Mouse (Mus musculus): ENCODE measurements around the gene Ptpdc1. TPM values are rescaled to one million over a fixed set of nuclear protein-coding genes. Genes with fewer than 3 reads are reported as not detected.

The Ptpdc1 gene
- polyA plus RNA-seq, 1 experiment from 2014 or later, result 16.2 TPM

DNA sequence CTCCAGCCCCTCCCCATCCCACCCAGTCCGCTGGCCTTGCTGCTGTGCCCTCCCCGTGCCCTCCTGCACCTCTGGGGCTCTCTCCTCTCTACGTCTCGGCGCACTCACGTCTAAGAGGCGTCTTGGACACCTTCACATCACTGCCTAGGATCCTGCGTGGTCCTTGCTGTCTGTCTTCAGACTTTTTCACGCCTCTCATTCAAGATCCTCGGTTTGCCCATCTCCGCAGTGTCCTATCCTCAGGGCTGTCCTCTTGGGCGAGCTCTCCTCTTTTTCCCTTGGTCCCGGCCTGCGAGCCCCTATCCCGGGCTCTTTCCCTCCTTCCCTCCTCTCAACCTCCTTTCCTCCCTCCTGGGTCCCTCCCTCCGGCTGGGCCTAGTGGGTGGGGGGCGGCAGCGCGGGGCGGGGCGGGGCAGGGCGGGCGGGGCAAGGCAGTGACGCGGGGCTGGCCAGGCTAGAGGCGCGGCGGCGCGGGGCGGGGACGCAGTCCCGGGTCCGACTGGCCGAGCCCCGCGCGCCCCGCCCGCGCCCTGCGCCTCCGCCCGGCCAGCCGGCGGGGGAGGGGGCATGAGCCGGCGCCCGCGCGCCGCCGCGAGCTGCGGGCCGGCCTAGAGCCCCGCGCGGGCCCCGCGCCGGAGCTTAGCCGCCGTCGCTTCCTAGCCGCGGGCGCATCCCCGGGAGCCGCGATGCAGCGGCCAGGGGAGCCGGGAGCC is 37.1 kb upstream of the Ptpdc1 start, which contains the start of gene Barx1:
Barx1 (plus strand) TSS at position 568 of the 713 bp plus-strand sequence.
- no peaks in the 10 kb centered on the region for H3K36me3 ChIP-seq
- peak within 1 kb of the TSS; percentile 35 for H3K4me3 ChIP-seq
- WGBS, result 1% methylated on average over 53 of the region's 73 CpGs
- no peak for ATAC-seq (ENCODE audit: low read depth)
- peaks cover 100% of the 10 kb centered on the region for H3K27me3 ChIP-seq
- H3K9ac ChIP-seq, result peak within 1 kb of the TSS; percentile 56
- no peaks in the 10 kb centered on the region for H3K9me3 ChIP-seq
- no peak within 1 kb of the TSS for H3K27ac ChIP-seq (replicated peaks)
- peaks cover 27% of the 10 kb centered on the region for H3K4me1 ChIP-seq (replicated peaks)
- peak within 1 kb of the TSS; percentile 55 for H3K4me2 ChIP-seq

GRCm38 (mm10) chr13:48661561-48661960 is 36.1 kb upstream of the Ptpdc1 start:
- ATAC-seq (ENCODE audit: low read depth), result no peak
- Histone ChIP-seq H3K9ac (no peak overlapping the region), H3K36me3 (no peaks in the 10 kb centered on the region), H3K4me1 (replicated peaks) (peaks cover 27% of the 10 kb centered on the region), H3K4me3 (no peak overlapping the region), H3K9me3 (no peaks in the 10 kb centered on the region), H3K27ac (replicated peaks) (no peak overlapping the region), H3K27me3 (peaks cover 100% of the 10 kb centered on the region), H3K4me2 (no peak overlapping the region)
- 5% methylated on average over 1 of the region's 1 CpGs for WGBS

DNA sequence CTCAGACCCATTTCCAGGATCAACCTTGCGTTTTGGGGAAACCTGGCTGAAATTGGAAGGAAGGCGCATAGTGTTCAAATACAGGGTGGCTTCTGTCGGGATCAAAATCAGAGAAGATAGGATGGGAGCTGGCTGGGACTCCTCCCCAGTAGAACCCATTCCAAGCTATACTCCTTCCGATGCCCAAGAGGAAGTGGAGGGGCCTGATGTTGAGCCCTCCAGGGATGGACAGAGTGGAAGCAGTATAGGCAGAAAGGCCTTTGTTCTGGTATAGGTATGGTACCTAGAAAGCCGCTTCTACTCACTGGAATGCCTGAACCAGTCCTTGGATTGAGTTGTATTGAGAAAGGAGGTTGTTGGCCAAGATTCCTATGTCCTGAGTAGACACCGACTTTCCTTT is 35.3 kb upstream of the Ptpdc1 start:
- Histone ChIP-seq H3K4me2 (no peak overlapping the region), H3K36me3 (no peaks in the 10 kb centered on the region), H3K4me1 (replicated peaks) (peaks cover 24% of the 10 kb centered on the region), H3K9me3 (no peaks in the 10 kb centered on the region), H3K27me3 (peaks cover 100% of the 10 kb centered on the region), H3K27ac (replicated peaks) (no peak overlapping the region), H3K4me3 (no peak overlapping the region), H3K9ac (no peak overlapping the region)
- no peak for ATAC-seq (ENCODE audit: low read depth)
- WGBS, result 9% methylated on average over 6 of the region's 6 CpGs

GRCm38 (mm10) chr13:48660221-48660734 is 34.8 kb upstream of the Ptpdc1 start:
- H3K27me3 ChIP-seq, result peaks cover 98% of the 10 kb centered on the region
- no peaks in the 10 kb centered on the region for H3K9me3 ChIP-seq
- H3K4me1 ChIP-seq (replicated peaks), result peaks cover 22% of the 10 kb centered on the region
- WGBS, result 2% methylated on average over 11 of the region's 11 CpGs
- H3K27ac ChIP-seq (replicated peaks), result no peak overlapping the region
- H3K36me3 ChIP-seq, result no peaks in the 10 kb centered on the region
- no peak overlapping the region for H3K4me2 ChIP-seq
- ATAC-seq (ENCODE audit: low read depth), result no peak
- no peak overlapping the region for H3K4me3 ChIP-seq
- no peak overlapping the region for H3K9ac ChIP-seq

DNA sequence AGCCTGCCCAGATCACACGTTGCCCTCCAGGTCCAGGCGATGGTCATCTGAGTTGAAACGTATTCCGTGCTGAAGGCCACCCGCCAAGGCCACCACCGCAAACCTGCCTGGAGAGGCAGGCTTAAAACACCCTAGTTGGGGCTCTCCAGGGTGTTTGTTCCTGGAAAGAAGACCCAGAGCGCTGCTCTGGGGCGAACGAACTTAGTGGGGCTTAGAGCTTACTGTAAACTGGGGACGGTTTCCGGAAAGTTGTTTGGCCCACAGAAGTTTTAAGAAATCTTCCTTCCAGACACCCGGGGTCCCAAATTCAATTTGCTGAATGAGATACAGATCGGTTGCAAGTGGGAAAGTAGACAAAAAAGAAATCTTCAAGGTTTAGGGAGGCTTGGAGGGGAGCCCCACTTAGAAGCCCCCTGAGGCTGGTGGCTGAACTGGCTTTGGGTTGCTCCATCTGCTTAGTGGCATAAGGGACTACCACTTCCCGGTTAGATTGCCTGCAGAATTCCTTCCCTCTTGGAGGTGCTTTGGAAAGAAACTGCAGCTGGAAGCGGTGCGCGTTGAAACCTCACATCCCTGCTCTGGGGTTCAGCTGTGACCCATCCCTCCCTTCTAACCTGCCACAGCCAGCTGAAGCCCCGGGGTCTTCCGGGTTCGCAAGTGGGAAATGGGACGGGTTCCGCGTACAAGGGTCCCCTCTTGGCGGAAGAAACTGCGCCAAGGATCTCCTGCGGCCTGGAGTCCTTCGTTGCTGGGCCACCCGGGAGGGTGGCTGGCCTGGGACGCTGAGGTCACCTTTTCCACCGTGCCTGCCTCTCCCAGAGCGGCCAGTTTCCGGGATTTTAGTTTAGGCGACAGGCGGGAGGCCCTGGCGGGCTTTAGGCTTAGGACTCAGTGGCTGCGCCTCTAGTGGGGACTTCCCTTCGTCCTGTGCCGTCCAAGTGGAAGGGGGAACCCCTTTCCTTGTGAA is 34.1 kb upstream of the Ptpdc1 start:
- H3K27ac ChIP-seq (replicated peaks), result no peak overlapping the region
- no peak for ATAC-seq (ENCODE audit: low read depth)
- H3K4me1 ChIP-seq (replicated peaks), result peaks cover 16% of the 10 kb centered on the region
- 1% methylated on average over 38 of the region's 38 CpGs for WGBS
- peak overlapping the region; percentile 14; the same call in 1 of the 2 replicates for H3K4me2 ChIP-seq
- no peaks in the 10 kb centered on the region for H3K36me3 ChIP-seq
- H3K9me3 ChIP-seq, result no peaks in the 10 kb centered on the region
- peaks cover 98% of the 10 kb centered on the region for H3K27me3 ChIP-seq
- no peak overlapping the region; the same call in 1 of the 2 replicates for H3K4me3 ChIP-seq
- H3K9ac ChIP-seq, result no peak overlapping the region

- WGBS, result under 1% methylated on average over 33 of the region's 33 CpGs
- no peak overlapping the region for H3K27ac ChIP-seq (replicated peaks)
- peaks cover 16% of the 10 kb centered on the region for H3K4me1 ChIP-seq (replicated peaks)
- no peak overlapping the region for H3K4me3 ChIP-seq
- no peaks in the 10 kb centered on the region for H3K36me3 ChIP-seq
- no peaks in the 10 kb centered on the region for H3K9me3 ChIP-seq
- no peak for ATAC-seq (ENCODE audit: low read depth)
- H3K9ac ChIP-seq, result no peak overlapping the region
- H3K27me3 ChIP-seq, result peaks cover 96% of the 10 kb centered on the region
- no peak overlapping the region for H3K4me2 ChIP-seq
Measured at GRCm38 (mm10) chr13:48658588-48659253, 33.3 kb upstream of the Ptpdc1 start.

GRCm38 (mm10) chr13:48657791-48658190 is 32.3 kb upstream of the Ptpdc1 start:
- ATAC-seq (ENCODE audit: low read depth), result no peak
- H3K9ac ChIP-seq, result no peak overlapping the region
- no peak overlapping the region for H3K4me3 ChIP-seq
- no peak overlapping the region for H3K27ac ChIP-seq (replicated peaks)
- under 1% methylated on average over 9 of the region's 9 CpGs for WGBS
- no peaks in the 10 kb centered on the region for H3K9me3 ChIP-seq
- H3K27me3 ChIP-seq, result peaks cover 96% of the 10 kb centered on the region
- H3K4me1 ChIP-seq (replicated peaks), result peaks cover 10% of the 10 kb centered on the region
- no peak overlapping the region for H3K4me2 ChIP-seq
- H3K36me3 ChIP-seq, result no peaks in the 10 kb centered on the region

GRCm38 (mm10) chr13:48655637-48656036 is 30.2 kb upstream of the Ptpdc1 start:
- 4% methylated on average over 8 of the region's 8 CpGs for WGBS
- no peaks in the 10 kb centered on the region for H3K36me3 ChIP-seq
- no peaks in the 10 kb centered on the region for H3K9me3 ChIP-seq
- H3K4me3 ChIP-seq, result no peak overlapping the region
- peak; percentile 67 for ATAC-seq (ENCODE audit: low read depth)
- H3K27ac ChIP-seq (replicated peaks), result no peak overlapping the region
- H3K27me3 ChIP-seq, result peaks cover 83% of the 10 kb centered on the region
- H3K9ac ChIP-seq, result no peak overlapping the region
- H3K4me2 ChIP-seq, result no peak overlapping the region
- peaks cover 6% of the 10 kb centered on the region; the same call in 1 of the 2 replicates for H3K4me1 ChIP-seq (replicated peaks)

DNA sequence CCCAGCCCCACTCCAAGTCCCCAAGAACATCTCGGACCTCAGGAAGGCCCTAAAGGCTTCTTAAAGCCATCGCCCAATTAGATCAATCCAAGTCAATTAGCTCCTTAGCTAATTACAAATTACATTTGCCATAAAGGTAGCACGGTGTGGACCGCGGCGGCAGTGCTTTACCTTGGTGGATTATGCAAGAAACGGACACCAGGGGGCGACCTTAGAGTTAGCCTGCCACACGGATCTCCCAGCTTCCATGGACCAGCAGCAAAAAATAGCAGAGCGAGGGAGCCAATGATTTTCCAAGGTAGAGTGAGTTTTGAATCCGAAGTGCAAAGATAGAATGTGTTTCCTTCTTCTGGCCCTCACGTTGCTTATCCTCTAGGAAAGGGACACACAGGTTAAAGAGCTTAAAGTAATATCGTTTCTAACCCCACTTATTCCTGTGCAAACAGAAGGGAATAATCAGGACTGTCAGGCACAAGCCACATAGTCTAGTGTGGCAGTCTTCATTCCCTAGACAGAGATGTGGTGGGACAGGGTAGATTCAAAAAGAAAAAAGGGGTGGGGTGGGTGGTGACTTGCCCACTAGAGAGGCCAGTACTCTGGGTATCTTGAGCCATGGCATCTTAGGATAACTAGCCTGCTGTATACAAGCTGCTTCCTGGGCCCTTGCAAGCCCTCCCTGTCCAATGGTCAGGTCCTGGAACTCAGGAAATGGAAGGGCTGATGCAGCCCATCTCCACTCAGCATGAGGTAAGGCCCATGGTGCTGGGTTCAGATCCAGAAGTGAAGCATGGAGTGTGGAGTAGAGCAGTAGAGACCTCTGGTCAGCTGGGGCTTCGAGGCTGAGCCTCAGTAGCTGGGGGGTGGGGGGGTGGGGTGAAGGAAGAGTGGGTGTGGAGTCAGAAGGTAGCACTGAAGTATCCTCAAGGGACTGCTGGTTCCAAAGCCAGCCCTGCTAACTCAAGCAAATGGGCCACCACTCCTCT is 28.6 kb upstream of the Ptpdc1 start:
- 7% methylated on average over 14 of the region's 14 CpGs for WGBS
- peaks cover 3% of the 10 kb centered on the region; the same call in 1 of the 2 replicates for H3K4me1 ChIP-seq (replicated peaks)
- no peak overlapping the region for H3K4me3 ChIP-seq
- H3K9ac ChIP-seq, result no peak overlapping the region
- H3K4me2 ChIP-seq, result no peak overlapping the region
- ATAC-seq (ENCODE audit: low read depth), result peak; percentile 66
- no peaks in the 10 kb centered on the region for H3K9me3 ChIP-seq
- no peak overlapping the region for H3K27ac ChIP-seq (replicated peaks)
- H3K36me3 ChIP-seq, result no peaks in the 10 kb centered on the region
- H3K27me3 ChIP-seq, result peaks cover 68% of the 10 kb centered on the region

GRCm38 (mm10) chr13:48651132-48652065 is 25.9 kb upstream of the Ptpdc1 start:
- no peak for ATAC-seq (ENCODE audit: low read depth)
- H3K27ac ChIP-seq (replicated peaks), result no peak overlapping the region
- 75% methylated on average over 6 of the region's 6 CpGs for WGBS

More at GRCm38 (mm10) chr13:48651132-48652065, 25.9 kb upstream of the Ptpdc1 start:
- Histone ChIP-seq H3K4me1 (replicated peaks) (peaks cover 3% of the 10 kb centered on the region; the same call in 1 of the 2 replicates), H3K36me3 (no peaks in the 10 kb centered on the region), H3K9me3 (no peaks in the 10 kb centered on the region), H3K4me3 (no peak overlapping the region), H3K4me2 (no peak overlapping the region), H3K9ac (no peak overlapping the region), H3K27me3 (peaks cover 41% of the 10 kb centered on the region)
